Mouse (Mus musculus) olfactory bulb, adult 2 months (tissue): ENCODE data around the gene Unc13b.

Experiments used
- CTCF ChIP-seq: fragments of 200-500 bp; IDR thresholded peaks from 2 replicates; pipeline ENCODE4 v1.5.1; 2012; ENCODE audit warnings: low read depth, mild to moderate bottlenecking, low read length, moderate library complexity; ENCODE audit not compliant: insufficient read depth
- POLR2A ChIP-seq: fragments of 200-500 bp; IDR thresholded peaks from 2 replicates; pipeline ENCODE4 v1.6.1; 2012; ENCODE audit warnings: mild to moderate bottlenecking, low read depth, low read length, moderate library complexity; ENCODE audit not compliant: insufficient read depth

GRCm38 (mm10) chr4:43065471-43065870 lies 6.7 kb downstream of the Unc13b start:
- TF ChIP-seq CTCF = no peak
- no peak for TF ChIP-seq POLR2A
